Mouse (Mus musculus): ENCODE measurements at regions not wholly inside any gene's neighbourhood (a gene's known extent, or its start where the extent isn't known, plus 50 kb on each side); places are given as distances from the start of the nearest gene placed in this dataset.

DNA sequence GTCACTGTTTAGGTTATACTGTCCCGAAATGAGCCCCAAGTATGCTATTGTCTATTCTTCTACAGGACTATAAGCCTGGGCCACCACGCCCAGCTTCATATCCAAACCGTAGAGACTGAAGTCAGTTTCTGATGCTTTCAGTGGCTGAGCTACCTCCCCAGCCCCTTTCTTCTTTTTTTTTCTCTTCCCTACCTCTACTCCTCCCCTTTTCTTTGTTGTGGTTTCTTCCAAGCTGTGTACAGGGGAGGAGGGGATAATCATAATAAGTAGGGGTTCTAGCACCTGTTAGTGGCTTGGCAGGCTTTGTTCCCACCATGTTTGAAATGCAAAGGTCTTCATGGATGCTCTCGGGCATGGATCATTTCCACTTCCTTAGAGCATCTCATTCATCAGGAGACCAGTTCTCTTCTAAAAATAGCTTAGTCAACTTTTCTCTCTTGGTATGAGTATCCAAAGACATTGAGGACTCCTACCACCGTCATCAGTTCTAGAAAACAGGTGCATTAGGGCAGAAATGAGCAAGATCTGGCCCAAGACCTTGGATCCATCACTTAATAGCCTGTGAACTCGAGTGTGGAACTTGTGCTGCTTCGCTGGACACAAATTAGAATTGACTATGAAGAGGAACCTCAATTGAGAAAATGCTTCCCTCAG lies 1383.5 kb downstream of the Gsdmc2 start:
- Histone ChIP-seq H3K4me2 (no peak overlapping the region), H3K9ac (no peak overlapping the region), H3K4me1 (replicated peaks) (no peaks in the 10 kb centered on the region), H3K36me3 (replicated peaks) (no peaks in the 10 kb centered on the region), H3K27me3 (no peaks in the 10 kb centered on the region), H3K4me3 (replicated peaks) (no peak overlapping the region), H3K27ac (replicated peaks) (no peak overlapping the region), H3K9me3 (replicated peaks) (no peaks in the 10 kb centered on the region)
- 60% methylated on average over 7 of the region's 7 CpGs for WGBS (ENCODE audit: insufficient replicate concordance)
- no peak for ATAC-seq (ENCODE audit: insufficient read depth)

- no peak for ATAC-seq (ENCODE audit: insufficient read depth)
- 55% methylated on average over 2 of the region's 2 CpGs for WGBS (ENCODE audit: insufficient replicate concordance)
- no peak overlapping the region for H3K4me2 ChIP-seq
Measured at GRCm38 (mm10) chr15:62460724-62461123, 1384.3 kb downstream of the Gsdmc2 start.

GRCm38 (mm10) chr15:62460026-62460607 lies 1384.9 kb downstream of the Gsdmc2 start:
- Histone ChIP-seq H3K4me2 (no peak overlapping the region), H3K4me1 (replicated peaks) (no peaks in the 10 kb centered on the region), H3K9me3 (replicated peaks) (no peaks in the 10 kb centered on the region), H3K36me3 (replicated peaks) (no peaks in the 10 kb centered on the region), H3K9ac (no peak overlapping the region), H3K4me3 (replicated peaks) (no peak overlapping the region), H3K27ac (replicated peaks) (no peak overlapping the region), H3K27me3 (no peaks in the 10 kb centered on the region)
- no peak for ATAC-seq (ENCODE audit: insufficient read depth)
- WGBS (ENCODE audit: insufficient replicate concordance), result 59% methylated on average over 6 of the region's 6 CpGs

More at GRCm38 (mm10) chr15:62460724-62461123, 1384.3 kb downstream of the Gsdmc2 start:
- no peak overlapping the region for H3K9ac ChIP-seq
- H3K4me1 ChIP-seq (replicated peaks), result no peaks in the 10 kb centered on the region
- H3K27me3 ChIP-seq, result no peaks in the 10 kb centered on the region
- no peak overlapping the region for H3K4me3 ChIP-seq (replicated peaks)
- no peaks in the 10 kb centered on the region for H3K36me3 ChIP-seq (replicated peaks)
- no peaks in the 10 kb centered on the region for H3K9me3 ChIP-seq (replicated peaks)
- no peak overlapping the region for H3K27ac ChIP-seq (replicated peaks)

- Histone ChIP-seq H3K4me3 (replicated peaks) (no peak overlapping the region), H3K4me1 (replicated peaks) (no peaks in the 10 kb centered on the region), H3K4me2 (no peak overlapping the region), H3K36me3 (replicated peaks) (no peaks in the 10 kb centered on the region), H3K9ac (no peak overlapping the region), H3K9me3 (replicated peaks) (no peaks in the 10 kb centered on the region), H3K27ac (replicated peaks) (no peak overlapping the region), H3K27me3 (no peaks in the 10 kb centered on the region)
- 26% methylated on average over 2 of the region's 2 CpGs for WGBS (ENCODE audit: insufficient replicate concordance)
- no peak for ATAC-seq (ENCODE audit: insufficient read depth)
Measured at GRCm38 (mm10) chr15:62457990-62458389, 1387.0 kb downstream of the Gsdmc2 start.

DNA sequence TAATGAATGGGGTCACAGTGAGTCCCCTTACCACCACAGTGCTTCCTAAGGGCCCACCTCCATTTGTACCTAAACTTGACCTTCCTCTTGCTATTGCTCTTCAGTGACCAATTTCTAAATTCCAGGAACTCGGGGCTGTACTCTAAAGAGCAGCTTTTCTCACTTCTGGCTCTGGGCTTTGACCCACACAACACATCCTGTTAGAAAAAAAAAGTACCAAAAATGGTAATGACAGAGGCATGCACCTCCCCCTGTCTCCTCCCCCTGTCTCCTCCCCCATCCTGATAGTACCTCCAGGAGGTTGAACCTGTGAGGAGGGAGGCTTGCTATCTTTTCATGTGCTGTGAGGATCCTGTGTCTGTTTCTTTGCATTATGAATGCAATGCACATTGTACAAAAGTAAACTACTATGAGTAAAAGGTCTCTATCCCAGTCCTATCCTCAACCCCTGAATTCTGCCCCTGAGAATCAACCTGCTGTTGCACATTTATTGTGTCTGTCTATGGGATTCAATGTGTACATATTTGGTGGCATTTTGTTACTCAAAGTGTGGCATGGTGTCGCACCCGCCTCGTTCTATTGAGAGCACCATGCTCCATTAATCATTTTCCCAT lies 1387.8 kb downstream of the Gsdmc2 start:
- Histone ChIP-seq H3K36me3 (replicated peaks) (no peaks in the 10 kb centered on the region), H3K27ac (replicated peaks) (no peak overlapping the region), H3K27me3 (no peaks in the 10 kb centered on the region), H3K9ac (no peak overlapping the region), H3K4me3 (replicated peaks) (no peak overlapping the region), H3K9me3 (replicated peaks) (no peaks in the 10 kb centered on the region), H3K4me1 (replicated peaks) (no peaks in the 10 kb centered on the region), H3K4me2 (no peak overlapping the region)
- ATAC-seq (ENCODE audit: insufficient read depth), result no peak
- 56% methylated on average over 4 of the region's 4 CpGs for WGBS (ENCODE audit: insufficient replicate concordance)

- no peak overlapping the region for H3K4me3 ChIP-seq (replicated peaks)
- no peak overlapping the region for H3K27ac ChIP-seq (replicated peaks)
- no peaks in the 10 kb centered on the region for H3K4me1 ChIP-seq (replicated peaks)
- H3K9ac ChIP-seq, result no peak overlapping the region
- no peaks in the 10 kb centered on the region for H3K27me3 ChIP-seq
- no peak for ATAC-seq (ENCODE audit: insufficient read depth)
- WGBS (ENCODE audit: insufficient replicate concordance), result 48% methylated on average over 1 of the region's 1 CpGs
- no peak overlapping the region for H3K4me2 ChIP-seq
- no peaks in the 10 kb centered on the region for H3K9me3 ChIP-seq (replicated peaks)
- no peaks in the 10 kb centered on the region for H3K36me3 ChIP-seq (replicated peaks)
Measured at GRCm38 (mm10) chr15:62456020-62456419, 1389.0 kb downstream of the Gsdmc2 start.

- H3K36me3 ChIP-seq (replicated peaks), result no peaks in the 10 kb centered on the region
- no peaks in the 10 kb centered on the region for H3K4me1 ChIP-seq (replicated peaks)
- no peak overlapping the region for H3K27ac ChIP-seq (replicated peaks)
- no peaks in the 10 kb centered on the region for H3K9me3 ChIP-seq (replicated peaks)
- H3K4me3 ChIP-seq (replicated peaks), result no peak overlapping the region
- ATAC-seq (ENCODE audit: insufficient read depth), result no peak
- no peaks in the 10 kb centered on the region for H3K27me3 ChIP-seq
- 61% methylated on average over 3 of the region's 3 CpGs for WGBS (ENCODE audit: insufficient replicate concordance)
- H3K9ac ChIP-seq, result no peak overlapping the region
- H3K4me2 ChIP-seq, result no peak overlapping the region
Measured at GRCm38 (mm10) chr15:62448116-62448515, 1396.9 kb downstream of the Gsdmc2 start.

GRCm38 (mm10) chr15:62439211-62439610 lies 1405.8 kb downstream of the Gsdmc2 start:
- Histone ChIP-seq H3K27me3 (no peaks in the 10 kb centered on the region), H3K36me3 (replicated peaks) (no peaks in the 10 kb centered on the region), H3K4me2 (no peak overlapping the region), H3K27ac (replicated peaks) (no peak overlapping the region), H3K4me1 (replicated peaks) (no peaks in the 10 kb centered on the region), H3K9ac (no peak overlapping the region), H3K9me3 (replicated peaks) (no peaks in the 10 kb centered on the region), H3K4me3 (replicated peaks) (no peak overlapping the region)
- 50% methylated on average over 5 of the region's 5 CpGs for WGBS (ENCODE audit: insufficient replicate concordance)
- no peak for ATAC-seq (ENCODE audit: insufficient read depth)

DNA sequence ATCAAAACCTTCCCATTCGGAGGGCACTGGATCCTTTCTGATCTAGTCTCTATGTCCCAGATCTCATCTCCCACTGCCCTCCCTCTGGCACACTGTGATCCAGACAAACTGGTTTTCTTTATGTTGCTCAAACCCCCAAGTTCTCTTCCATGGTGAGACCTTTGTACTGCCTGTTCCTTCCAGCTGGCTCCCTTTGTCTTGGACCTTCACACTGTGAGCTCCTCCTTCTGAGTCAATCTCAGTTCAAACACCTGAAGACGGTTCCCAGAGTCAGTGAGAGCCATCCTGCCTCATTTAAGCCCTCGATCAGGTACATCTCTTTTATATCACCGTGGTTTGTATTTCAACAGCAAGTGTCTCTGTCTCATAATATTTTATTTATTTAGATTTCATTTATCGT lies 1408.3 kb downstream of the Gsdmc2 start:
- no peak overlapping the region for H3K9ac ChIP-seq
- 65% methylated on average over 5 of the region's 5 CpGs for WGBS (ENCODE audit: insufficient replicate concordance)
- no peak overlapping the region for H3K27ac ChIP-seq (replicated peaks)
- no peak overlapping the region for H3K4me3 ChIP-seq (replicated peaks)
- H3K4me1 ChIP-seq (replicated peaks), result no peaks in the 10 kb centered on the region
- no peak for ATAC-seq (ENCODE audit: insufficient read depth)
- H3K27me3 ChIP-seq, result no peaks in the 10 kb centered on the region
- no peak overlapping the region for H3K4me2 ChIP-seq
- H3K9me3 ChIP-seq (replicated peaks), result no peaks in the 10 kb centered on the region
- H3K36me3 ChIP-seq (replicated peaks), result no peaks in the 10 kb centered on the region

- H3K9me3 ChIP-seq (replicated peaks), result no peaks in the 10 kb centered on the region
- WGBS (ENCODE audit: insufficient replicate concordance), result 67% methylated on average over 4 of the region's 4 CpGs
- no peaks in the 10 kb centered on the region for H3K36me3 ChIP-seq (replicated peaks)
- H3K9ac ChIP-seq, result no peak overlapping the region
- H3K4me1 ChIP-seq (replicated peaks), result no peaks in the 10 kb centered on the region
- H3K4me2 ChIP-seq, result no peak overlapping the region
- no peak for ATAC-seq (ENCODE audit: insufficient read depth)
- H3K27me3 ChIP-seq, result no peaks in the 10 kb centered on the region
- H3K4me3 ChIP-seq (replicated peaks), result no peak overlapping the region
- no peak overlapping the region for H3K27ac ChIP-seq (replicated peaks)
Measured at GRCm38 (mm10) chr15:62435141-62435680, 1409.8 kb downstream of the Gsdmc2 start.

DNA sequence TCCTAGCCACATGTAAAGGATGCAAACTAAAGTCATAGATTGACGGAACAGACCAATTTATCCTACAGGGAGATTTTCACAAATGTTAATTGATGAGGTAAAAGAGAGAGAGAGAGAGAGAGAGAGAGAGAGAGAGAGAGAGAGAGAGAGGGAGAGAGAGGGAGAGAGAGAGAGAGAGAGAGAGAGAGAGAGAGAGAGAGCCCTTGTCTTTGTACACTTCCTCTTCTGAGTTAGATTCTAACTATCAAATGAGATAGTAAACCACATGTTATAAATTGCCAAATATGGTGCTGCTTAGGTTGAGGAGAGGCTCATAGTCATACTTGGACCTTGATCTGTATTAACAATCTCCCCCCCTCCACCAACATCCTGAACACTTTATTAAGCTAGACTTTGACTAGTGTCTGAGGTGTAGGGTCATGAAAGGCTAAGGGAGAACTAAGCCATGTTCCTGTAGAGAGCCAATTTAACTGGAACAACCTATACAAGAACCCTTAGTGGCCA lies 1412.2 kb downstream of the Gsdmc2 start:
- no peaks in the 10 kb centered on the region for H3K36me3 ChIP-seq (replicated peaks)
- H3K9me3 ChIP-seq (replicated peaks), result no peaks in the 10 kb centered on the region
- H3K4me3 ChIP-seq (replicated peaks), result no peak overlapping the region
- H3K27me3 ChIP-seq, result no peaks in the 10 kb centered on the region
- 76% methylated on average over 1 of the region's 1 CpGs for WGBS (ENCODE audit: insufficient replicate concordance)
- no peaks in the 10 kb centered on the region for H3K4me1 ChIP-seq (replicated peaks)
- no peak overlapping the region for H3K4me2 ChIP-seq
- no peak overlapping the region for H3K9ac ChIP-seq
- no peak for ATAC-seq (ENCODE audit: insufficient read depth)
- no peak overlapping the region for H3K27ac ChIP-seq (replicated peaks)
